Mouse (Mus musculus) T-cell, adult 2 months (primary cell): ENCODE data around the gene Mon2.
"Not testable (repeated sequence)": the region's sequence is repeated elsewhere in the genome, so short reads cannot be mapped to it uniquely, and the experiment has no call there.

Experiments used
- DNase-seq: peaks from one replicate; pipeline ENCODE4 v3.0.0; 2022; ENCODE audit warnings: low spot score

Mon2 gene

DNA sequence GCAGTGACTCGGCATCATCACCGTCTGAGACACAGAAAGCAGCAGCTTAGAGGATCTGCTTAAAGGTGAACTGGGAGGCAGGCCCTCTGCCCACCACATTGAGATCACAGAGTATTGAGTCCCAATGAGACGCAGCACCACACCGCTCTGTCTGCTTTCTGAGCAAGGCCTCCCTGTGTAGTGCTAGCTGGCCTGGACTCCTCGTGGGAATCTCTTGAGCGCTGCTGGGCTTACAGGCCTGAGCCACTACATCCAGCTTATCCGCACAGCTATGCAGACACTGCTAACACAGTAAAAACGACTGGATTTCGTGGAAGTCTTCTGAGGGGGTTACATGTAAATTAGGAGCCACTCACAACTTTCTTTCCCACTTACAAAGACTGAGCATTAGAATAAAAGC is 84.7 kb downstream of the Mon2 start:
- DNase-seq = no peak

DNA sequence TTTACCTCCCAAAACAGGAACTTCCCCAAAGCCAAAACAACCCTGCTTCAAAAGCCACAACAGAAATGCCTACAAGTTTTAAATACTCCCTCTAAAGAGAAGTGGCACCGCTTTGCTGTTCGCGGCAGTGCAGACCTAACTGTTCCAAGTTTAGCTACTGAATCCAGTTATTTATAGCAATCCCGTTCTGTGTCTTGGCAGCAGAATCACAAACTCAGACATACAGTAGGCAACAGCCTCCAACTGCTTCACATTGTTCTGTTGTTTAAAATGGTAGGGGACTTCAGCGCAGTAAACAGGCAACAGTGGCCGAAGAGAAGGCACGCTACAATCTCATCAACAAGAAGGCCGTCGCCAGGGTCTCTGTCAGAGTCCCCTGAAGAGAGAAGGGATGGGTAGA is 85.3 kb downstream of the Mon2 start:
- DNase-seq = no peak

DNA sequence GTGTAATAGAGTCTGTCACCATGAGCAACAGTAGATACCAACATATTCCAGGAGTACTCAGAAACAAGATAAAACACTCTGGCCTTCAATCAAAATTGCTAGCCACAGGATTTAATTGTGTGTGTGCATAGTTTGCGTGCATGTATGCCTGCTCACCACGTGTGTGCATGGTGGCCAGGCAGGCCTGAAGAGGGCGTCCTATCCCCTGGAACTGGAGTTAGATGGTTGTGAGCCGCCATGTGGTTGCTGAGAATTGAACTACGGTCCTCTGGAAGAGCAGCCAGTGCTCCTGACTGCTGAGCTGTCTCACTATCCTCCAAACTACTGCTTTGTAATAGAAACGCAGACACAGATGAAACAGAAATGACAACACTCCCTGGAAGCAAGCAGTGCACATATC is 85.7 kb downstream of the Mon2 start:
- no peak for DNase-seq

DNA sequence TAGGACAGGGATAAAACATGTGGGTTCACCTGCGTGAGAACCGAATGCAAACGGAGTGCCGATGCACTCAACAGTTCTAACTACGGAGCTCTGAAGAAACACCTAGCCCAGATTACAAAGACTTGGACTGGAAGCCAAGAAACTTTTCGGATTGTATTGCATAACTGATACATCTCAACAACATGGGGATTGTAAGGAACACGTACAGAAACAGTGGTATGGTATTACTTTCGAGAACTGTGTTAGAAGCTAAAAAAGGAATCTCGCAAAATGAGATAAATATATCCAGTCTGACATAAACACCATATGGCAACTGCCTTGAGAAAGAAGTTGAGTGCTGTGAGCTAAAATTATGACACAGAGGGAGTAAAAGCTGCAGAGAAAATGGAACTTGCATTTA is 86.4 kb downstream of the Mon2 start:
- DNase-seq = no peak

DNA sequence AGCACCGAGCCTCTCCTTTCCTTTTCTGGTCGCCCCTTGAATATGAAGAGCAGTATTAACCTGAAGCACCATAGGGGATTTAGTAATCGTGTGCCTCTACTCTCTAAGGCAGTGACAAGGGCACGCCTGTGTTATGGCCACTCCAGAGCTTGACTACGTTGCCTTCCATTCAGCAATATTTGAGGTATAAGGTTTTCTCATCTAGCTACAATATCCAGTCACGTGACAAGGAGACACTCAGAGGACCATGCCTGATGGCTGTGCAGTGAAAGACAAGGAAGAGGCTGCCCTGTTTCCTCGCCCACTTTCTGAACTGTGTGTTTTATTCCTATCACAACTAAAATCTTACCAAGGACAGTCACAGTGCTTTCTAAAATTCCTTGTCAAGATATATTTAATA is 87.9 kb downstream of the Mon2 start:
- no peak for DNase-seq

DNA sequence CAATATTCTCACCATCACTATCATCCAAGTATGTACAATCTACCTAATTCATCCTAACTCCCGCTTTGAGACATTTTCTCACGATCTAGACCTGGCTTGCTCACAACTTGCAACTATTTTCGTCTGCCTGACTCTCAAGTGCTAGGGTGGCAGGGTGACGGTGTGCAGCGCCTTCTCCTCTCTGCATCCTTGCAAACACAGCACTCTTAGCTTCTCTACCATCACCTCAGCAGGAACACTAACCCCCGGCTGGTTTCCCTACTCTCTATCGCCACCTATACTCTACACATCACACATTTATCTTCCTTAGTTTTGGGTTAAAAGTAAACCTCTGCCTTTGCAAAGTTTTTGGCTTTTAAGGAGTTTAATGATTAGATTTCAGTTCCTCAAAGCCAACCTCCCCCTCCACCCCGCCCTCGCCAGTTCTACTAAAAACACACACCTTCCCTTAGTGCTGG is 88.6 kb downstream of the Mon2 start:
- DNase-seq = peak; percentile 63

DNA sequence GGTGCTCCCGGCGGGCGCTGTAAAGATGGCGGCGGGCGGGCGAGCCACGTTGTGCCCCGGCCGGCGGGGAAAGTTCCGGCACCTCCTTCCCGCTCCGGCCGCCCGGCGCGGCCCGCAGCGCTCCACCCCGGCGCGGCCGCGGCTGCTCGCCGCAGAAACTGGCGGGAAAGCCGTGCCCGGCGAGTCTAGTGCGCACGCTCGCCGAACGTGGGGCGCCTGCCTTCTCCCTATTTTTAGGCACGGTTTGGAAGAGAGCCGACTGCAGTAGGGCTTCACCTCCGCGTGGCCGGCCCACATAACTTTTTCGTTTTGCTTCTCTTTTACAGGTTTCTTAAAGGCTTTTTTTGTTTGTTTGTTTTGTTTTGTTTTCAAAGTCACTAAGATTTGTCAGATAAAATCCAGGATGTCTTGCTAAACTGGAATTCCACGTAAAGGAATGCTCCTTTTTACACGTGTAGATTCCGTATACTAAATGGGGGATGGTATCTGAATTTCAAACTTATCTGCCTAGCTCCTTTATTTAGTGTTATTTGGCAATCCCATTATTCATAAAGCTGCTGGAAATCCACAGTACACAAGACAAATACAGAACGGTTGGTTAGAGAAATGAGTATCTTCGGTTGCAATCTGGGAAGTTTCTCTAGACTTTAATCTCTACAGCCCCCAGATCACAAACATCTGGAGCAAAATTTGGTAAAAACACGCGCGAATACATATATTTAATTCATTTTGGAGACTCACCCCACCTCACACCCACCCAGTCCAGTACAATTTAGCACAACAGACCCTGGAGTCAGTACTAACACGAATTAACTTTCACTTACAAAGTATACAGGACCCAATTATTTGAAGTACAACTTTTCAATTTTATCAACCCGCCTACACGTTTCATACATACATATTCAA is 89.7 kb downstream of the Mon2 start:
- DNase-seq = peak; percentile 53

DNA sequence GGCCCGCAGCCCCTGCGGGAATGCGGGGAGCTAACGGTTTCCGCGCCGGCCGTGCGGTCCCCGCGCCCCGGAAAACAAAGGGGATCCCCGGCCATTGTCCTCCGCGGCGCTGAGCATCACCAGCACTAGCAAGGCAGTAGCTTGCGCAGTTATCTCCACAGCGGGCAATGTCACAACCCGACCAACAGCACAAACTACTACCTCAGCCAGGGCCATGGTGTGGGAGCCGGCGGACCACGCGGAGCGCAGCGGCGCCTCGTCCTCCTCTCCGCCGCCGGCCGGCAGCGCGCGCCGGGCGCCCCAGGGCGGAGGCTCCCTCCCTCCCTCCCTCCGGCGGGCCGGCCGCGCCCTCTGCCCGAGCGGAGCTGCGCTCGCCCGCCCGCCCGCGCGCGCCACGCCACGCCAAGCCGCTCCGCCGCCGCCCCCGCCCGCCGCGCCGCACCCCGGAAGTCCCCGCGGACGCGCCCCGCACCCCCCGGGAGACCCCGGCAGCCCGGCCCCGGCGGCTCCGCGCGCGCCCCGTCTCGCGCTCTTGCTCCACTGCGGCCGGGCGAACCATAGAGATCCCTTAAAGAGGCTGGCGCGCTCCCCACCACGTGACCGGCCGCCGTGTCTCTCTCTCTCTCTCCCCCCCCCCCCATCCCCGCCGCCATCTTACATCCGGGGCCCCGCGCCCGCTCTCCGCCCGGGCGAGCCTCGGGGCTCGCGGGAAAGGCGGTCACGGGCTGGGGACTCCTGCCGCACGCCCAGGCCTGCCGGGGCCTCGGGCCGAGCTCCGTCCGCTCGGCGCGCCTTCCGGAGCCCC is 90.6 kb downstream of the Mon2 start:
- DNase-seq = peak; percentile 75

DNA sequence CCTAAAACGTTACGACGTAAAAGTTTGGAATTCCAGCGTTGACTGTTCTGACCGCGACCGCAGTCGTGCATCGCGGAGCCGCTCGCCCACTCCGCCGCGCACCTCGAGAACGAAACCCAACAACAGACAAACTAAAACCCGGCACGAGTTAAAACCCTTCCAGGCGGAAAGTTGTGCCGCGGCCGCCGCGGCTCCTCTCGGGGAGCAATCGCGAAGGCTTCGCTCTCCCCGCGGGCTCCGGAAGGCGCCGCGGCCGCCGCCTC is 91.1 kb downstream of the Mon2 start:
- DNase-seq = no peak

DNA sequence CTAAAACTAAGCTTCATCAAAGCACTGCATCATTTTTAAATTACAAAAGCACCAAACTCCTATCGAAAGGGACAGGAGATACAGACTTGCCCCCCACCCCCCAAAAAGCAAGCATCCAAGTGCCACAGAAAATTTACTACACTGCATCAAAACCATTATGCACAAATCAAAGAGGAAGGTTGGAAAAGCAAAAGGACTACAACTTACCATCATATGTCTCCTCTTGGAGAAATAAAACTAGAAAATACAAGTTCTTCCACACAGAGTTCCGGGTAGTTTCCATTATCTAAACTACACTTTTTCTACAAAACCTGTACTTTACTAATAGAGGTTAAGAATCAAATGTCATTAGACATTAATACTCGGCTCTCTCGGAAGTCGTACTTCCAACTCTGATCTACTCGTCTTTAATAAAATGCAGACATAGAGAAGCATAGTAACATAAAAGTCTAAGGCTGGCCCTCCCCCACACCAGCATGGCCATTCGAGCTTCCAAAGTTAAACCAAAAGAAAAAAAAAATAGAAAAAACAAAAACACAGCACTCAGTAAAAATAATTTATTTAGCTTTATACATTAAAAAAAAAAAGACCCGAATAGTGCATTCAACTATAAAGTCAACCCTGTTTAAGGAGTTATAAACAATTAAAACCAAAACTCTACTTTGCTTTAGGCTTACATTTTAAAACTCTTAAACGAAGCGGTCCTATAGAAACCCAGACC is 91.6 kb downstream of the Mon2 start:
- no peak for DNase-seq

DNA sequence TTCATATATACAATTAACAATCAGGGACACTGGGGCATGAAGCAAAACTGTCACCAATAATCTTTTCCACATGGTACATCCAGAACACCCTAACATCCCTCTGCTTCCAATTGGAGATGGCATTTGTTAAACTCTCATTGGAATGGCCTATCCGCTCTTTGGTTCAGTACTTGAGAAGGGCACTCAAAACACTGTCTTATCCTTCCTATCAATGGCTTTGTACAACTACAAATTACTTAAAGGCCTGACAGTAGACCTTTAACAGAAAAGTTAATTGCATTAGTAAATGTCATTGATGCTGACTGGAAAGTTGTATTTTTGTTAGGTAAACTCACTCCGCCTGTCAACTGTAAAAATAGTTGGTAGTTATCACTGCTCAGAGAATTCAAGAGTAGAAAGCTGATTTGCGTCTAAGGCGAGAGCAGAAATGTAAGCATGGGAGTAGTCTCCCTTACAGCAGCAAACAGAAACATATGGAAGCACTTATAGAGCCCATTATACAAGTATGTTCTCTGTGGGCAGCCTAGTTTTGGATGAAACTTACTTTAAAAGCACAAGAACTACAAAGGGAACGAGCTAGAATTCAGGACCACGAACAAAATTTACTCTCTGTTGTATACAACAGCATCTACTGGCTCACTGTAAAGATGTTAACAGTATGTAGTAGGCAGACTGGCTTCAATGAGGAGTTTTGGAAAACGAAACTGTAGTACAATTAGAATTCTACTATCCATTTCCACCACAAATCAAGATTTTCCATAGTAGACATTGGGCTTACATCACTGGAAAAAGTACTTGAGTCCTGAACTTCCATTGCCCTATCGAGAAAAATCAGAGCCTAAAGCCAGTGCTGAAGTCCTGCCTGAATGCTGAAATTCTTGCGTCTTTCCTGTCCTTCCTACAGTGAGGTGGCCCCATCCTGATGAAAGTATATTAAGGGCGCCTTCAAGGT is 92.5 kb downstream of the Mon2 start:
- DNase-seq = no peak

DNA sequence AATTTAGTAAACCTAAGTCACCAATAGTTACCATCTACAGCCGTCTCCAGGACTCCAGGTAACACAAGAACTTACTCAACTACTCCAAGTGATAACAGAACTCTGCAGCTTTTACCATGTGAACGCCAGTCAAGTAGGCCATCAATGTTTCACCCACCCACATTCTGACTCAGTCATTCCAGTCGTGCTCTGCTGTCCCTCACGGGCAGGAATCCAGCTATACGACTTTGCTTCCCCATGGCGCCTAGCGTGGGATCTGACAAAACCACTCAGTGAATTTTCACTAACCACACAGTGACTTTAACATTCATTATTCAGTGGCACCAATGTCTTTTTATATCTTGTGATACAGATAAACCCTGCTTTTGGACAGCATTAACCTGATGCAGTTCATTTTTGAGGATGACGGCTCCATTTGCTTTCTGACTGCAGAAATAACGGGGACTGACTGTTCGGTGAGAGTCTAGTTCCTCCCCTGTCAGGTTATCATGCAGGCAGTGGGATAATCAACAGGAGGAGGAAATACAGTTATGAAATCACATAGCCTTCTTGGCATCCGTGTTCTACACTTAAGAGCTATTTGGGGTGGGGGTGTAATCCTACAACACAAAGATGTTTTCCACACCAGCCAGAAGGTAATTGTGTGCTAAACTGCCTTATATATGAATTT is 93.3 kb downstream of the Mon2 start:
- DNase-seq = no peak

DNA sequence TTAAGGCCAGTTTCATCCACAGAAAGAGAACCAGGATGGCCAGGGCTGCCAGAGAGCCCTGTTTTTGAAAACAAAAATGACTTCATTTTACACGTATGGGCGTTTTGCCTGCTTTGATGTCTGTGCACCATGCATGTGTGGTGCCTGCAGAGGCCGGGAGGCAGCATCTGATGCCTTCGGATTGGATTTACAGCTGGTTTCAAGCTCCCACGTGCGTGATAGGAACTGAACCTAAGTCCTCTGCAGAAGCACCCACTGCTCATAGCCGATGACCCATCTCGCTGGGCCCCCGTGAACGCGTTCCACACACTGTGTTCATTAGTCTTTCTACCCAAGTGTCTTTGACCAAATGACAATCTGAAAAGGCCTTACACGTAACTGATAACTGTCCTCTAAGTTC is 96.2 kb downstream of the Mon2 start:
- DNase-seq = no peak

DNA sequence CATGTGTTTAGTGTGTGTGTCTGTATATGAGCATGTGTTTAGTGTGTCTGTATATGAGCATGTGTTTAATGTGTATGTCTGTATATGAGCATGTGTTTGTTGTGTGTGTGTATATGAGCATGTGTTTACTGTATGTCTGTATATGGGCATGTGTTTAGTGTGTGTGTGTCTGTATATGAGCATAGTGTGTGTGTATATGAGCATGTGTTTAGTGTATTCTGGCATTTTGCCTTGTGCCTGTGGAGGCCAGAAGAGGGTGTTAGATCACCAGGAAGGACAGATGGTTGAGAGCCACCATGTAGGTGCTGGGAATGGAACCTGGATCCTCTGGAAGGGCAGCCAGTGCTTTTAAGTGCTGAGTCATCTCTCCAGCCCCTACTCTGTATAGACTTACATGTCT is 96.9 kb downstream of the Mon2 start:
- no peak for DNase-seq

DNA sequence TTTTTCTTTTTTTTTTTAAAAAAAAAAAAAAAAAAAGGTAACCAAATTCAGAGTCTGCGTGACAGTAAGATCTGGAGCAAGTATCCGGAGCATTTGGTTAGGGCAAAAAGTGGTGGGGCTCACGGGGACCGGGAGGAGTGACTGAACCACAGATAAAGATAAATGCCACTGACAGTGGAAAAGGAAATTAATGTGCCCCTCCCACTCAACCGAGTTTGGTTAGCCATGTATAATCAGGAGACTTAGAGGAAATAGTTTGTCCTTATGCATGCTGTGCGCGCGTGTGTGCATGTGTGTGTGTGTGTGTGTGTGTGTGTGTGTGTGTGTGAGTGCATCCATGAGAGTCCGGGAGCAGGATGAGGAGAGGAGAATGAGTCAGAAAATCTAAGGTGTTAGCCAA is 100.3 kb downstream of the Mon2 start:
- no peak for DNase-seq

DNA sequence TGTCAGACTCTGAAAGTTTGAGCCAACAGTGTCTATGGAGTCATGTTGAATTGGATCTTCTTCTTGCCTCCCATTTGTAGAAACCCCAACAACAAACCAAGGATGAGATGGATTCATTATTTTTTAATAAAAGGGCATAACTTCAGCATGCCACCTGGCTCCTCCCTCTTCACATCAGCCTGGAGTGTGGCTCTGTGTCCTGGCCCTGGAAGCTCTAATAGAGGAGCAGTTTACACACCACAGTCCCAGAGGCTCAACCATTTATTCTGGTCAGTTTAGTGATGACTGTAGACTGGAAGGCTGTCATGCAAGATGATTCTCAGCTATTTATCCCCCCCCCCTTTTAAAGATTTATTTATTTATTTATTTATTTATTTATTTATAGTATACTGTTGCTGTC is 103.1 kb downstream of the Mon2 start:
- no peak for DNase-seq

DNA sequence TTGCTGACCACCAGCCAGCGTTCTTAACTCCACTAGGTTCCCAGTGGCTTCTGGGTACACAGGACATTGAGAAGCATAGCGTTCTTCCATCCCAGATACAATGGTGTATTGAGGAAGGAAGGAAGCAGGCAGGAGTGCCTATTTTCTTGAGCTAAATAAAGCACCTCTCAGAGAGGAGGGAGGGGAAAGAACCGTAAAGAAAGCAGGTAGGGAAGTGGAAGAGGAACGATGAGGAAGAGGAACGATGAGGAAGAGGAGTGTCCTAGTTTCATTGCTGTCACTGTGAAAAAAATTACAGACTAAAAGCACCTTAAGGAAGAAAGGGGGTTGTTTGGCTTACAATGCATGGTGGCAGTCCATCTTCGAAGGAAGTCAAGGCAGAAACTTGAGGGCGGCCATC is 106.1 kb downstream of the Mon2 start:
- DNase-seq = no peak

DNA sequence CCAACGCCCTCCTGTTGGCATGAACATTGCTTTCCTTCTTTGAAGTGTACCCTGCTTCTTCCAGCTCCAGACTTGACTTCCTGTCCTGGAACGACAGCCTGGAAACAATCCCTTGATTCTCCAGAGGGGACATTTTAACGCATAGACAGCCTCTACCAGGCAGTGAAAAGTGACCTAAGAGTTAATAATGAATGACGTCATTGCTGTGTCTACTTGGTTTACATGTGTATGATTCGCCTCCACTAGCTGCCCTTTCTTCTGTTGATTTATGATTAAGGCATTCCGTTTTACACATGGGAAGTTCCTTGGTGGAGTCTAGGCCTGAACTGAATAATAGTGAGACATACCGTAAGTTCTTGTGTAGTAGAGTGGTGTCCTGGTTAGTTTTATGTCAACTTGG is 109.9 kb downstream of the Mon2 start:
- no peak for DNase-seq

DNA sequence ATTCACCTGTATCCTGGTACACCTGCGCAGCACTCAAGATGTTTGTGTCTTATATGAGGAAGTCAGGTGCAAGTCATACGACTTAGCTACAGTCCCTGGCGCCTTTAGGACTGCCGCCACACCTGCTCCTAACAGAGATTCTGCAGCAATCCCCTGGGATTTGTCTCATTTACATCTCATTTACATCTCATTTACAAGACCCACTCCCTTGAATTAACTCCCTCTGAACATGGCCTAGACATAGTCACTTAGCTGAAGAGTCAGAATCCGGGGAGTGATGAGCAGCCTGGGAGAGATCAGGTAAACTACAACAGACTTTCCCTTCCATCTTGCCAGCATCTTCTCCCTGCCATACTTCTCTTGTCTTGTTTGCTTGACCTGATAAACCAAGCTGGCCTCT is 110.7 kb downstream of the Mon2 start:
- not testable (repeated sequence) for DNase-seq

DNA sequence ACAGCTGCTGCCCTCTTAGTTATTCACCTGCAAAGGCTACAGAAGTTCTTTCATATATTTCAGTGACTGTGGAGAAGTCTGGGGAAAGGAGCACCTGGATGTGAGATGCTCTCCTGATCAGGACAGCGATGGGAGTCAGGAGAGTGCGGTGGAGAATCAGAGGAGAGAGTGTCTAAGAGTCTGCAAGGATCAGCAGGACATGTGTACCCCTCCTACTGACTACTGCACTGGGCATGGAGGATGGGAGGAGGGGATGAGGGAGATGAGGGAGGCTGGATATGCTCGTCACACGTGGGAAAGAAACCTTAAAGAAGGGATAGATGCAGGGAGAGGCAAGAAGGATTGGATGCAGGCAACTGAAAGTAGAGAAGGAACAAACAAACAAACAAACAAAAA is 112.1 kb downstream of the Mon2 start:
- no peak for DNase-seq
